In genomic region chr8:104379301-104379836, GRCm38 (mm10) we compare ENCODE assay signal across 37 mouse cellular contexts. TPM values are rescaled to one million over a fixed set of nuclear protein-coding genes. Genes with fewer than 3 reads are reported as not detected.
A peak's percentile ranks its signal among the peaks of the same experiment; 100 is the strongest.
DNase-seq lines count a peak whose midpoint lies in the region; ATAC-seq lines count a peak whose summit lies in the region.
"Had no signal": no experiment of that assay in that cellular context is flagged by ENCODE, and none has a peak within 500 bp of the region (broad histone marks: within the 10 kb centered on the region; RNA-seq: fewer than 3 reads in every experiment).

No protein-coding gene starts in this region.

- no peaks in the 10 kb centered on the region for H3K36me3 ChIP-seq in neural tube, embryonic 15.5 days
- no peaks in the 10 kb centered on the region for H3K36me3 ChIP-seq in forebrain, embryonic 14.5 days (ENCODE audit: control insufficient read depth, insufficient read depth, low read length)
- H3K36me3 ChIP-seq: forebrain, embryonic 15.5 days; heart, embryonic 10.5 days; heart, embryonic 15.5 days; hindbrain, embryonic 15.5 days; limb, embryonic 12.5 days; liver, embryonic 15.5 days had no signal

- H3K27ac ChIP-seq in neural tube, embryonic 15.5 days (replicated peaks) = no peak overlapping the region
- no peak overlapping the region for H3K27ac ChIP-seq in forebrain, embryonic 14.5 days (ENCODE audit: low read depth, low read length)
- H3K27ac ChIP-seq: forebrain, embryonic 15.5 days; heart, embryonic 10.5 days; heart, embryonic 15.5 days; hindbrain, embryonic 15.5 days; limb, embryonic 12.5 days; liver, embryonic 15.5 days had no signal

- H3K27me3 ChIP-seq in neural tube, embryonic 15.5 days (replicated peaks) = no peaks in the 10 kb centered on the region
- no peaks in the 10 kb centered on the region for H3K27me3 ChIP-seq in forebrain, embryonic 14.5 days (replicated peaks; ENCODE audit: control insufficient read depth, insufficient read depth, low read length)
- H3K27me3 ChIP-seq: forebrain, embryonic 15.5 days; heart, embryonic 15.5 days; hindbrain, embryonic 15.5 days; limb, embryonic 12.5 days; liver, embryonic 15.5 days had no signal

- WGBS in neural tube, embryonic 15.5 days = 38% methylated on average over 10 of the region's 10 CpGs
- WGBS in forebrain, embryonic 14.5 days = 69% methylated on average over 10 of the region's 10 CpGs

- DNase-seq in neural tube, embryonic 10.5 days (ENCODE audit: extremely low spot score, low spot score) = peak; percentile 53
- DNase-seq in embryo, embryonic 11 days = peak; percentile 57
- peak; percentile 66 for DNase-seq in mesoderm, embryonic 11.5 days (ENCODE audit: low read depth, low spot score)
- no peak for DNase-seq in layer of hippocampus, postnatal 14 days (ENCODE audit: low spot score in 2 of 2)
- DNase-seq in forebrain, embryonic 14.5 days (ENCODE audit: low spot score) = no peak
- no peak for DNase-seq in gastrocnemius, adult 8-10 months (ENCODE audit: low spot score in 2 of 2)
- DNase-seq: adrenal gland, postnatal 25 days; B cell, adult 2 months; cerebellum, adult 18-20 months; cerebellum, postnatal 25 days; gastrocnemius, postnatal 14 days; kidney, adult 11 months; kidney, postnatal 14 days; layer of hippocampus, adult 9-11 months; lung, embryonic 14.5 days; lung, postnatal 14 days; midbrain, embryonic 14.5 days; thymus, postnatal 14 days had no signal

- H3K9ac ChIP-seq in neural tube, embryonic 15.5 days (replicated peaks) = no peak overlapping the region
- H3K9ac ChIP-seq in forebrain, embryonic 14.5 days (ENCODE audit: low read length) = no peak overlapping the region
- H3K9ac ChIP-seq: forebrain, embryonic 15.5 days; heart, embryonic 15.5 days; hindbrain, embryonic 15.5 days; limb, embryonic 12.5 days; liver, embryonic 15.5 days; lung, embryonic 14.5 days had no signal

- H3K4me3 ChIP-seq in neural tube, embryonic 15.5 days (replicated peaks) = no peak overlapping the region
- H3K4me3 ChIP-seq in forebrain, embryonic 14.5 days (ENCODE audit: low read depth, low read length) = no peak overlapping the region
- H3K4me3 ChIP-seq: forebrain, embryonic 15.5 days; heart, embryonic 10.5 days; heart, embryonic 15.5 days; hindbrain, embryonic 15.5 days; limb, embryonic 12.5 days; liver, embryonic 15.5 days had no signal

- H3K4me2 ChIP-seq in neural tube, embryonic 15.5 days = no peak overlapping the region
- no peak overlapping the region for H3K4me2 ChIP-seq in forebrain, embryonic 14.5 days (ENCODE audit: low read length)
- H3K4me2 ChIP-seq: forebrain, embryonic 15.5 days; heart, embryonic 15.5 days; hindbrain, embryonic 15.5 days; limb, embryonic 12.5 days; liver, embryonic 15.5 days; lung, embryonic 14.5 days had no signal

- no peaks in the 10 kb centered on the region for H3K9me3 ChIP-seq in neural tube, embryonic 15.5 days (replicated peaks)
- no peaks in the 10 kb centered on the region for H3K9me3 ChIP-seq in forebrain, embryonic 14.5 days (replicated peaks; ENCODE audit: control insufficient read depth, low read length)
- H3K9me3 ChIP-seq: forebrain, embryonic 15.5 days; heart, embryonic 10.5 days; heart, embryonic 15.5 days; hindbrain, embryonic 15.5 days; limb, embryonic 12.5 days; liver, embryonic 15.5 days had no signal

- H3K4me1 ChIP-seq in neural tube, embryonic 15.5 days = peaks cover 45% of the 10 kb centered on the region
- H3K4me1 ChIP-seq in forebrain, embryonic 14.5 days (ENCODE audit: control insufficient read depth, insufficient read depth, low read length) = peaks cover 17% of the 10 kb centered on the region

- ATAC-seq in neural tube, embryonic 15.5 days (ENCODE audit: low FRiP score) = no peak
- ATAC-seq in forebrain, embryonic 14.5 days = no peak
- ATAC-seq: forebrain, embryonic 15.5 days; inflammation-experienced regulatory T-cells, adult 6 months had no signal

RNA-seq across cellular contexts. Expression of gene Cmtm4, which starts 16.2 kb away (rescaled TPM):
- 2.4 and 2.6 TPM in 2 replicates for polyA plus RNA-seq in neural tube, embryonic 15.5 days (2015; fragmentation: Nextera tagmentation; extraction: Ambion mirVana)
- total RNA-seq in layer of hippocampus, postnatal 14 days (2021) = 10 to 100 TPM; 49.0 to 53.7 TPM
- 3.5 and 3.7 TPM in 2 replicates for polyA plus RNA-seq in forebrain, embryonic 14.5 days (2014; fragmentation: Nextera tagmentation; extraction: Ambion mirVana)
- total RNA-seq in gastrocnemius, adult 8-10 months (2022) = 1 to 10 TPM; 4.0 to 4.9 (median 4.7) TPM

RNA-seq across cellular contexts. Expression of gene Cmtm3, which starts 40.2 kb away (rescaled TPM):
- polyA plus RNA-seq in neural tube, embryonic 15.5 days (2015; fragmentation: Nextera tagmentation; extraction: Ambion mirVana) = 38.9 and 57.6 TPM in 2 replicates
- 10 to 100 TPM; 22.2 to 24.5 TPM for total RNA-seq in layer of hippocampus, postnatal 14 days (2021)
- 37.5 and 38.8 TPM in 2 replicates for polyA plus RNA-seq in forebrain, embryonic 14.5 days (2014; fragmentation: Nextera tagmentation; extraction: Ambion mirVana)
- total RNA-seq in gastrocnemius, adult 8-10 months (2022) = 1 to 10 TPM; 1.9 to 5.0 (median 3.0) TPM

RNA-seq across cellular contexts. Expression of gene Cmtm2b, which starts 57.3 kb away (rescaled TPM):
- polyA plus RNA-seq in neural tube, embryonic 15.5 days (2015; fragmentation: Nextera tagmentation; extraction: Ambion mirVana) = not detected in 2 replicates
- not detected for total RNA-seq in layer of hippocampus, postnatal 14 days (2021)
- not detected in 2 replicates for polyA plus RNA-seq in forebrain, embryonic 14.5 days (2014; fragmentation: Nextera tagmentation; extraction: Ambion mirVana)
- not detected for total RNA-seq in gastrocnemius, adult 8-10 months (2022)
- total RNA-seq: adrenal gland, postnatal 25 days; gastrocnemius, postnatal 14 days; granulocyte monocyte progenitor cell, adult 5-6 weeks; heart, postnatal 25 days; left cerebral cortex, adult 18-20 months; left cerebral cortex, postnatal 25 days; liver, adult 2 months; megakaryocyte progenitor cell, adult 5-6 weeks; monocyte, adult 5-6 weeks had no signal
- polyA plus RNA-seq: brain, embryonic 14.5 days; forebrain, embryonic 15.5 days; heart, embryonic 10.5 days; heart, embryonic 15.5 days; hindbrain, embryonic 15.5 days; inflammation-experienced regulatory T-cells, adult 6 months; kidney, embryonic 14.5 days; limb, embryonic 12.5 days; liver, adult 2 months; liver, embryonic 15.5 days; lung, embryonic 14.5 days; midbrain, embryonic 14.5 days; urinary bladder, adult 2 months had no signal

RNA-seq across cellular contexts. Expression of gene Gm11020, which starts 58.0 kb away (rescaled TPM):
- polyA plus RNA-seq in neural tube, embryonic 15.5 days (2015; fragmentation: Nextera tagmentation; extraction: Ambion mirVana) = not detected in 2 replicates
- not detected for total RNA-seq in layer of hippocampus, postnatal 14 days (2021)
- polyA plus RNA-seq in forebrain, embryonic 14.5 days (2014; fragmentation: Nextera tagmentation; extraction: Ambion mirVana) = not detected in 2 replicates
- not detected for total RNA-seq in gastrocnemius, adult 8-10 months (2022)
- total RNA-seq: adrenal gland, adult 18-20 months; adrenal gland, postnatal 25 days; gastrocnemius, postnatal 14 days; granulocyte monocyte progenitor cell, adult 5-6 weeks; heart, postnatal 25 days; left cerebral cortex, adult 18-20 months; left cerebral cortex, postnatal 25 days; liver, adult 2 months; megakaryocyte progenitor cell, adult 5-6 weeks; monocyte, adult 5-6 weeks had no signal
- polyA plus RNA-seq: brain, embryonic 14.5 days; forebrain, embryonic 15.5 days; heart, embryonic 10.5 days; heart, embryonic 15.5 days; hindbrain, embryonic 15.5 days; inflammation-experienced regulatory T-cells, adult 6 months; kidney, embryonic 14.5 days; limb, embryonic 12.5 days; liver, adult 2 months; liver, embryonic 15.5 days; lung, embryonic 14.5 days; midbrain, embryonic 14.5 days; urinary bladder, adult 2 months had no signal

Comparison
In these comparisons a context has a peak if more than half of its experiments do, and no peak if none do; other contexts are left out.
1. DNase-seq: peak in neural tube, embryonic 10.5 days (single experiment), embryo, embryonic 11 days (single experiment) and mesoderm, embryonic 11.5 days (single experiment); none in layer of hippocampus, postnatal 14 days (0 of 2), forebrain, embryonic 14.5 days (single experiment) and gastrocnemius, adult 8-10 months (0 of 2).
2. RNA of gene Cmtm4, which starts 16.2 kb away (total RNA-seq): 49.0 to 53.7 TPM in layer of hippocampus, postnatal 14 days; 4.0 to 4.9 TPM in gastrocnemius, adult 8-10 months; every median in the first group is over 4 times any median in the second.